ENCODE assay signal across 28 mouse cellular contexts in genomic region chr8:117254496-117254895, GRCm38 (mm10).
"Had no signal": no experiment of that assay in that cellular context is flagged by ENCODE, and none has a peak within 500 bp of the region (broad histone marks: within the 10 kb centered on the region; RNA-seq: fewer than 3 reads in every experiment).

No protein-coding gene starts in this region.

- ATAC-seq: forebrain, embryonic 13.5 days; forebrain, embryonic 14.5 days; forebrain, embryonic 15.5 days; forebrain, embryonic 16.5 days; forebrain, postnatal 0 days had no signal

- H3K4me2 ChIP-seq: embryonic facial prominence, embryonic 12.5 days; embryonic facial prominence, embryonic 13.5 days; embryonic facial prominence, embryonic 15.5 days; forebrain, embryonic 12.5 days; forebrain, embryonic 13.5 days; forebrain, embryonic 15.5 days had no signal

- H3K27ac ChIP-seq: embryonic facial prominence, embryonic 10.5 days; embryonic facial prominence, embryonic 12.5 days; embryonic facial prominence, embryonic 13.5 days; embryonic facial prominence, embryonic 15.5 days; forebrain, embryonic 10.5 days; forebrain, embryonic 12.5 days; forebrain, embryonic 13.5 days; forebrain, embryonic 15.5 days; gastrocnemius, adult 2 months; heart, adult 2 months had no signal

- H3K9ac ChIP-seq: embryonic facial prominence, embryonic 12.5 days; embryonic facial prominence, embryonic 13.5 days; embryonic facial prominence, embryonic 15.5 days; forebrain, embryonic 12.5 days; forebrain, embryonic 13.5 days; forebrain, embryonic 15.5 days; forebrain, postnatal 0 days had no signal

- DNase-seq: cerebellum, adult 2 months; cerebellum, adult 8-10 months; cerebellum, adult 9-10 months; cerebellum, adult 9-11 months; cerebellum, postnatal 10 days; cerebellum, postnatal 14 days; cerebellum, postnatal 25 days; cerebellum, postnatal 36 days; embryo, embryonic 11 days; forebrain, postnatal 0 days; gastrocnemius, adult 2 months; gastrocnemius, postnatal 10 days; gastrocnemius, postnatal 14 days; gastrocnemius, postnatal 25 days; gastrocnemius, postnatal 36 days; heart, adult 11 months; heart, adult 2 months had no signal

- H3K9me3 ChIP-seq: embryonic facial prominence, embryonic 12.5 days; embryonic facial prominence, embryonic 13.5 days; embryonic facial prominence, embryonic 15.5 days; forebrain, embryonic 10.5 days; forebrain, embryonic 15.5 days had no signal

- H3K36me3 ChIP-seq: embryonic facial prominence, embryonic 10.5 days; embryonic facial prominence, embryonic 12.5 days; embryonic facial prominence, embryonic 13.5 days; embryonic facial prominence, embryonic 15.5 days; forebrain, embryonic 10.5 days; forebrain, embryonic 12.5 days; forebrain, embryonic 15.5 days had no signal

- H3K27me3 ChIP-seq: embryonic facial prominence, embryonic 12.5 days; embryonic facial prominence, embryonic 13.5 days; embryonic facial prominence, embryonic 15.5 days; forebrain, embryonic 12.5 days; forebrain, embryonic 13.5 days; forebrain, embryonic 15.5 days had no signal

- H3K4me3 ChIP-seq: embryonic facial prominence, embryonic 10.5 days; embryonic facial prominence, embryonic 12.5 days; embryonic facial prominence, embryonic 13.5 days; embryonic facial prominence, embryonic 15.5 days; erythroblast, embryonic 14.5 days; forebrain, embryonic 10.5 days; forebrain, embryonic 12.5 days; forebrain, embryonic 13.5 days; forebrain, embryonic 15.5 days; gastrocnemius, adult 2 months; heart, adult 2 months had no signal
